Mouse (Mus musculus): ENCODE data around the gene Sestd1. TPM values are rescaled to one million over a fixed set of nuclear protein-coding genes. Genes with fewer than 3 reads are reported as not detected.
A peak's percentile ranks its signal among the peaks of the same experiment; 100 is the strongest.

Sestd1 gene
- polyA plus RNA-seq, 1 experiment from 2014 or later, result 14.8 TPM

- Histone ChIP-seq H3K9me3 (no peaks in the 10 kb centered on the region), H3K27me3 (ENCODE audit: insufficient read depth, poor library complexity, severe bottlenecking) (no peaks in the 10 kb centered on the region), H3K36me3 (no peaks in the 10 kb centered on the region), H3K4me1 (replicated peaks) (peaks cover 11% of the 10 kb centered on the region), H3K4me3 (no peak overlapping the region), H3K27ac (no peak overlapping the region)
- no peak for DNase-seq (ENCODE audit: low spot score)
- WGBS, result 83% methylated on average over 2 of the region's 2 CpGs
These were observed 102.9 kb downstream of the Sestd1 start for GRCm38 (mm10) chr2:77177472-77177871.

- DNase-seq (ENCODE audit: low spot score), result no peak
- no peaks in the 10 kb centered on the region for H3K36me3 ChIP-seq
- H3K27ac ChIP-seq, result 0 out of 2 replicates have a peak overlapping the region, but pooled peaks have one; percentile 3
- H3K4me3 ChIP-seq, result no peak overlapping the region
- 64% methylated on average over 10 of the region's 10 CpGs for WGBS
- no peaks in the 10 kb centered on the region for H3K9me3 ChIP-seq
- H3K27me3 ChIP-seq (ENCODE audit: insufficient read depth, poor library complexity, severe bottlenecking), result no peaks in the 10 kb centered on the region
- peaks cover 21% of the 10 kb centered on the region for H3K4me1 ChIP-seq (replicated peaks)
These were observed 104.0 kb downstream of the Sestd1 start for GRCm38 (mm10) chr2:77176413-77176812.

- no peaks in the 10 kb centered on the region for H3K9me3 ChIP-seq
- H3K4me1 ChIP-seq (replicated peaks), result peaks cover 30% of the 10 kb centered on the region
- no peak overlapping the region for H3K4me3 ChIP-seq
- H3K36me3 ChIP-seq, result no peaks in the 10 kb centered on the region
- no peaks in the 10 kb centered on the region for H3K27me3 ChIP-seq (ENCODE audit: insufficient read depth, poor library complexity, severe bottlenecking)
- no peak overlapping the region for H3K27ac ChIP-seq
- no peak for DNase-seq (ENCODE audit: low spot score)
- WGBS, result 66% methylated on average over 7 of the region's 7 CpGs
These were observed 105.0 kb downstream of the Sestd1 start for GRCm38 (mm10) chr2:77175411-77175810.

GRCm38 (mm10) chr2:77174313-77174712 lies 106.1 kb downstream of the Sestd1 start:
- DNase-seq (ENCODE audit: low spot score), result no peak
- Histone ChIP-seq H3K4me3 (no peak overlapping the region), H3K36me3 (no peaks in the 10 kb centered on the region), H3K9me3 (no peaks in the 10 kb centered on the region), H3K27ac (no peak overlapping the region), H3K27me3 (ENCODE audit: insufficient read depth, poor library complexity, severe bottlenecking) (no peaks in the 10 kb centered on the region), H3K4me1 (replicated peaks) (peaks cover 39% of the 10 kb centered on the region)
- WGBS, result 67% methylated on average over 2 of the region's 2 CpGs

- 91% methylated on average over 6 of the region's 6 CpGs for WGBS
- H3K4me1 ChIP-seq (replicated peaks), result peaks cover 39% of the 10 kb centered on the region
These were observed 106.6 kb downstream of the Sestd1 start for GRCm38 (mm10) chr2:77173821-77174220.

GRCm38 (mm10) chr2:77173366-77173765 lies 107.0 kb downstream of the Sestd1 start:
- H3K27me3 ChIP-seq (ENCODE audit: insufficient read depth, poor library complexity, severe bottlenecking), result no peaks in the 10 kb centered on the region
- no peak overlapping the region for H3K27ac ChIP-seq
- no peaks in the 10 kb centered on the region for H3K9me3 ChIP-seq
- DNase-seq (ENCODE audit: low spot score), result no peak
- H3K4me1 ChIP-seq (replicated peaks), result peaks cover 39% of the 10 kb centered on the region
- H3K36me3 ChIP-seq, result no peaks in the 10 kb centered on the region
- WGBS, result 74% methylated on average over 6 of the region's 6 CpGs
- no peak overlapping the region for H3K4me3 ChIP-seq

More at GRCm38 (mm10) chr2:77173821-77174220, 106.6 kb downstream of the Sestd1 start:
- no peaks in the 10 kb centered on the region for H3K36me3 ChIP-seq
- H3K27me3 ChIP-seq (ENCODE audit: insufficient read depth, poor library complexity, severe bottlenecking), result no peaks in the 10 kb centered on the region
- H3K9me3 ChIP-seq, result no peaks in the 10 kb centered on the region
- no peak overlapping the region for H3K27ac ChIP-seq
- H3K4me3 ChIP-seq, result no peak overlapping the region
- no peak for DNase-seq (ENCODE audit: low spot score)

- H3K27me3 ChIP-seq (ENCODE audit: insufficient read depth, poor library complexity, severe bottlenecking), result no peaks in the 10 kb centered on the region
- no peaks in the 10 kb centered on the region for H3K9me3 ChIP-seq
- WGBS, result 47% methylated on average over 10 of the region's 10 CpGs
- peaks cover 42% of the 10 kb centered on the region for H3K4me1 ChIP-seq (replicated peaks)
- peak overlapping the region; percentile 50; the same call in 1 of the 2 replicates for H3K27ac ChIP-seq
- no peak overlapping the region for H3K4me3 ChIP-seq
- H3K36me3 ChIP-seq, result no peaks in the 10 kb centered on the region
- peak; percentile 23 for DNase-seq (ENCODE audit: low spot score)
These were observed 108.1 kb downstream of the Sestd1 start for GRCm38 (mm10) chr2:77172241-77172671.

- WGBS, result 52% methylated on average over 23 of the region's 23 CpGs
- Histone ChIP-seq H3K4me1 (replicated peaks) (peaks cover 42% of the 10 kb centered on the region), H3K27ac (peak overlapping the region; percentile 69)
These were observed 108.8 kb downstream of the Sestd1 start for GRCm38 (mm10) chr2:77171444-77172240.

GRCm38 (mm10) chr2:77170633-77171105 lies 109.7 kb downstream of the Sestd1 start, which contains the start of gene Ccdc141:
Gene Ccdc141, minus strand, starts transcription at chr2:77170636.
- Histone ChIP-seq H3K4me1 (replicated peaks) (peaks cover 42% of the 10 kb centered on the region), H3K4me3 (peak within 1 kb of the TSS; percentile 57), H3K9me3 (no peaks in the 10 kb centered on the region), H3K27ac (peak within 1 kb of the TSS; percentile 84), H3K27me3 (ENCODE audit: insufficient read depth, poor library complexity, severe bottlenecking) (no peaks in the 10 kb centered on the region), H3K36me3 (no peaks in the 10 kb centered on the region)
- no peak for DNase-seq (ENCODE audit: low spot score)
- WGBS, result 17% methylated on average over 5 of the region's 6 CpGs

More at GRCm38 (mm10) chr2:77171444-77172240, 108.8 kb downstream of the Sestd1 start:
- peak; percentile 23 for DNase-seq (ENCODE audit: low spot score)
- Histone ChIP-seq H3K36me3 (no peaks in the 10 kb centered on the region), H3K4me3 (peak overlapping the region; percentile 16; the same call in 1 of the 2 replicates), H3K27me3 (ENCODE audit: insufficient read depth, poor library complexity, severe bottlenecking) (no peaks in the 10 kb centered on the region), H3K9me3 (no peaks in the 10 kb centered on the region)

GRCm38 (mm10) chr2:77169916-77170632 lies 110.3 kb downstream of the Sestd1 start:
- Histone ChIP-seq H3K4me1 (replicated peaks) (peaks cover 37% of the 10 kb centered on the region), H3K9me3 (no peaks in the 10 kb centered on the region), H3K27me3 (ENCODE audit: insufficient read depth, poor library complexity, severe bottlenecking) (no peaks in the 10 kb centered on the region), H3K27ac (peak overlapping the region; percentile 84), H3K36me3 (no peaks in the 10 kb centered on the region), H3K4me3 (peak overlapping the region; percentile 57)
- DNase-seq (ENCODE audit: low spot score), result peak; percentile 58
- 4% methylated on average over 21 of the region's 21 CpGs for WGBS

- Histone ChIP-seq H3K4me1 (replicated peaks) (peaks cover 35% of the 10 kb centered on the region), H3K27me3 (ENCODE audit: insufficient read depth, poor library complexity, severe bottlenecking) (no peaks in the 10 kb centered on the region), H3K27ac (no peak overlapping the region), H3K36me3 (no peaks in the 10 kb centered on the region), H3K4me3 (no peak overlapping the region), H3K9me3 (no peaks in the 10 kb centered on the region)
- WGBS, result 84% methylated on average over 4 of the region's 4 CpGs
- DNase-seq (ENCODE audit: low spot score), result no peak
These were observed 111.2 kb downstream of the Sestd1 start for GRCm38 (mm10) chr2:77169218-77169617.

GRCm38 (mm10) chr2:77168781-77169180 lies 111.6 kb downstream of the Sestd1 start:
- Histone ChIP-seq H3K36me3 (no peaks in the 10 kb centered on the region), H3K9me3 (no peaks in the 10 kb centered on the region), H3K4me3 (no peak overlapping the region), H3K27me3 (ENCODE audit: insufficient read depth, poor library complexity, severe bottlenecking) (no peaks in the 10 kb centered on the region), H3K4me1 (replicated peaks) (peaks cover 31% of the 10 kb centered on the region), H3K27ac (no peak overlapping the region)
- no peak for DNase-seq (ENCODE audit: low spot score)
- WGBS, result 90% methylated on average over 7 of the region's 7 CpGs

All from hindbrain, embryonic 10.5 days (tissue).